In genomic region chr13:99227456-99228250, GRCm38 (mm10) we compare ENCODE assay signal across 20 mouse cellular contexts. TPM values are rescaled to one million over a fixed set of nuclear protein-coding genes. Genes with fewer than 3 reads are reported as not detected.
A peak's percentile ranks its signal among the peaks of the same experiment; 100 is the strongest.
DNase-seq lines count a peak whose midpoint lies in the region; ATAC-seq and TF ChIP-seq lines count a peak whose summit lies in the region.
"Had no signal": no experiment of that assay in that cellular context is flagged by ENCODE, and none has a peak within 500 bp of the region (broad histone marks: within the 10 kb centered on the region; RNA-seq: fewer than 3 reads in every experiment).

No protein-coding gene starts in this region.

- no peak for TF ChIP-seq POLR2A in heart, adult 2 months (IDR thresholded peaks at IDR 0.05; ENCODE audit: insufficient read depth, low read depth, low read length)

- no peak overlapping the region for H3K4me3 ChIP-seq in heart, adult 2 months
- no peak overlapping the region for H3K4me3 ChIP-seq in heart, embryonic 13.5 days
- no peak overlapping the region for H3K4me3 ChIP-seq in liver, embryonic 12.5 days
- H3K4me3 ChIP-seq in liver, postnatal 0 days (ENCODE audit: low read depth, low read length), result no peak overlapping the region
- no peak overlapping the region for H3K4me3 ChIP-seq in heart, postnatal 0 days (ENCODE audit: low read depth, low read length)
- H3K4me3 ChIP-seq: embryonic facial prominence, embryonic 13.5 days; forebrain, embryonic 13.5 days; hindbrain, embryonic 13.5 days had no signal

- H3K27me3 ChIP-seq in heart, adult 2 months (ENCODE audit: control insufficient read depth, insufficient read depth, low read length), result no peaks in the 10 kb centered on the region
- no peaks in the 10 kb centered on the region for H3K27me3 ChIP-seq in heart, embryonic 13.5 days (replicated peaks)
- H3K27me3 ChIP-seq in liver, embryonic 12.5 days (replicated peaks), result no peaks in the 10 kb centered on the region
- H3K27me3 ChIP-seq in liver, postnatal 0 days (ENCODE audit: insufficient read depth, low read length), result no peaks in the 10 kb centered on the region
- no peaks in the 10 kb centered on the region for H3K27me3 ChIP-seq in heart, postnatal 0 days (ENCODE audit: control insufficient read depth, insufficient read depth, low read length)
- H3K27me3 ChIP-seq: embryonic facial prominence, embryonic 13.5 days; forebrain, embryonic 13.5 days; hindbrain, embryonic 13.5 days; Patski had no signal

- H3K4me2 ChIP-seq in heart, embryonic 13.5 days, result no peak overlapping the region
- no peak overlapping the region for H3K4me2 ChIP-seq in liver, embryonic 12.5 days
- no peak overlapping the region for H3K4me2 ChIP-seq in liver, postnatal 0 days (ENCODE audit: low read depth, low read length)
- H3K4me2 ChIP-seq in heart, postnatal 0 days (ENCODE audit: low read depth, low read length), result no peak overlapping the region
- H3K4me2 ChIP-seq: embryonic facial prominence, embryonic 13.5 days; forebrain, embryonic 13.5 days; hindbrain, embryonic 13.5 days had no signal

- H3K4me1 ChIP-seq in heart, adult 2 months (ENCODE audit: control insufficient read depth, insufficient read depth, low read length), result peaks cover 39% of the 10 kb centered on the region
- H3K4me1 ChIP-seq in heart, embryonic 13.5 days, result peaks cover 56% of the 10 kb centered on the region
- H3K4me1 ChIP-seq in liver, embryonic 12.5 days, result peaks cover 13% of the 10 kb centered on the region
- no peaks in the 10 kb centered on the region for H3K4me1 ChIP-seq in liver, postnatal 0 days (ENCODE audit: insufficient read depth)
- H3K4me1 ChIP-seq in heart, postnatal 0 days (ENCODE audit: control insufficient read depth, insufficient read depth), result peaks cover 48% of the 10 kb centered on the region
- H3K4me1 ChIP-seq: embryonic facial prominence, embryonic 13.5 days; forebrain, embryonic 13.5 days had no signal

- H3K9me3 ChIP-seq in heart, embryonic 13.5 days, result no peaks in the 10 kb centered on the region
- H3K9me3 ChIP-seq in liver, embryonic 12.5 days (replicated peaks), result no peaks in the 10 kb centered on the region
- no peaks in the 10 kb centered on the region for H3K9me3 ChIP-seq in liver, postnatal 0 days (ENCODE audit: low read length)
- H3K9me3 ChIP-seq in heart, postnatal 0 days (replicated peaks; ENCODE audit: control insufficient read depth, low read length), result no peaks in the 10 kb centered on the region
- H3K9me3 ChIP-seq: embryonic facial prominence, embryonic 13.5 days; forebrain, embryonic 13.5 days; hindbrain, embryonic 13.5 days had no signal

- H3K27ac ChIP-seq in heart, adult 2 months, result peak overlapping the region; percentile 69
- H3K27ac ChIP-seq in heart, embryonic 13.5 days (replicated peaks), result peak overlapping the region; percentile 64
- no peak overlapping the region for H3K27ac ChIP-seq in liver, embryonic 12.5 days
- H3K27ac ChIP-seq in liver, postnatal 0 days (ENCODE audit: low read depth), result no peak overlapping the region
- peak overlapping the region; percentile 53; the same call in 1 of the 2 replicates for H3K27ac ChIP-seq in heart, postnatal 0 days (ENCODE audit: low read depth)
- H3K27ac ChIP-seq: embryonic facial prominence, embryonic 13.5 days; forebrain, embryonic 13.5 days; hindbrain, embryonic 13.5 days; hindbrain, postnatal 0 days had no signal

- H3K9ac ChIP-seq in heart, adult 2 months (ENCODE audit: low read depth, low read length), result peak overlapping the region; percentile 19; the same call in 1 of the 2 replicates
- H3K9ac ChIP-seq in heart, embryonic 13.5 days, result no peak overlapping the region
- H3K9ac ChIP-seq in liver, embryonic 12.5 days, result no peak overlapping the region
- H3K9ac ChIP-seq in liver, postnatal 0 days (replicated peaks), result no peak overlapping the region
- no peak overlapping the region for H3K9ac ChIP-seq in heart, postnatal 0 days (replicated peaks; ENCODE audit: low read depth, low read length)
- H3K9ac ChIP-seq: embryonic facial prominence, embryonic 13.5 days; forebrain, embryonic 13.5 days; forebrain, postnatal 0 days; hindbrain, embryonic 13.5 days had no signal

- H3K36me3 ChIP-seq in heart, adult 2 months (ENCODE audit: control insufficient read depth, insufficient read depth, low read length), result peaks cover 47% of the 10 kb centered on the region
- H3K36me3 ChIP-seq in heart, embryonic 13.5 days, result no peaks in the 10 kb centered on the region
- H3K36me3 ChIP-seq in liver, embryonic 12.5 days, result no peaks in the 10 kb centered on the region
- H3K36me3 ChIP-seq in liver, postnatal 0 days (replicated peaks; ENCODE audit: insufficient read depth, low read length), result no peaks in the 10 kb centered on the region
- H3K36me3 ChIP-seq in heart, postnatal 0 days (replicated peaks; ENCODE audit: control insufficient read depth, insufficient read depth, low read length), result no peaks in the 10 kb centered on the region
- H3K36me3 ChIP-seq: embryonic facial prominence, embryonic 13.5 days; hindbrain, embryonic 13.5 days had no signal

- intact Hi-C loops in heart, adult 2 months (cut with DNase I), result no loop called here
- intact Hi-C loops in heart, postnatal 14 days (cut with DNase I), result no loop called here
- intact Hi-C loops in heart, postnatal 10 days (cut with DNase I), result no loop called here

- ATAC-seq in heart, embryonic 13.5 days (ENCODE audit: extremely low read depth, insufficient number of reproducible peaks, low FRiP score, low TSS enrichment), result no peak
- ATAC-seq in liver, embryonic 12.5 days, result 0 out of 2 replicates have a peak, but pooled peaks have one; percentile 27
- no peak for ATAC-seq in liver, postnatal 0 days
- ATAC-seq in heart, postnatal 0 days (ENCODE audit: insufficient read depth, low read depth), result no peak
- ATAC-seq: activated CD4-positive, CD25-positive, alpha-beta regulatory T cell, adult 4 months; forebrain, embryonic 13.5 days; forebrain, postnatal 0 days; hindbrain, postnatal 0 days; Patski had no signal

- no peaks in the 10 kb centered on the region for H3K79me2 ChIP-seq in heart, adult 2 months (replicated peaks; ENCODE audit: control insufficient read depth, insufficient read depth, low read length)

- no peak for TF ChIP-seq CTCF in heart, adult 2 months (IDR thresholded peaks at IDR 0.05)
- no peak for TF ChIP-seq CTCF in liver, postnatal 0 days (IDR thresholded peaks at IDR 0.05; ENCODE audit: low read depth)
- TF ChIP-seq CTCF in heart, postnatal 0 days (IDR thresholded peaks at IDR 0.05; ENCODE audit: low read depth), result no peak

- no peak for TF ChIP-seq EP300 in heart, adult 2 months (IDR thresholded peaks at IDR 0.05; ENCODE audit: insufficient read depth, low read depth, low read length)
- TF ChIP-seq EP300 in liver, postnatal 0 days (IDR thresholded peaks at IDR 0.05; ENCODE audit: low read depth), result no peak
- no peak for TF ChIP-seq EP300 in heart, postnatal 0 days (IDR thresholded peaks at IDR 0.05; ENCODE audit: low read depth)

- 58% methylated on average over 16 of the region's 16 CpGs for WGBS in heart, adult 2 months
- WGBS in heart, embryonic 13.5 days, result 47% methylated on average over 16 of the region's 16 CpGs
- WGBS in liver, embryonic 12.5 days (ENCODE audit: insufficient replicate concordance), result 51% methylated on average over 16 of the region's 16 CpGs
- WGBS in liver, postnatal 0 days (ENCODE audit: insufficient replicate concordance), result 61% methylated on average over 16 of the region's 16 CpGs
- 46% methylated on average over 16 of the region's 16 CpGs for WGBS in heart, postnatal 0 days

- DNase-seq in heart, adult 2 months, result no peak
- no peak for DNase-seq in heart, postnatal 14 days
- DNase-seq in heart, postnatal 10 days, result no peak
- DNase-seq in liver, postnatal 0 days, result no peak
- no peak for DNase-seq in heart, postnatal 0 days (ENCODE audit: low spot score)
- DNase-seq: adrenal gland, postnatal 14 days; cerebellum, adult 18-20 months; cerebellum, adult 9-11 months; cerebellum, postnatal 36 days; forebrain, postnatal 0 days; kidney, adult 11 months had no signal

RNA-seq across cellular contexts. Expression of gene Zfp366, which starts 43.0 kb away (rescaled TPM):
- 10 to 100 TPM in 1 of 2 experiments, 1 to 10 TPM in 1; 9.7 to 14.4 TPM for total RNA-seq in heart, adult 2 months (2021)
- polyA plus RNA-seq in heart, adult 2 months (2012; rRNA removed), result 5.0 and 7.8 TPM in 2 replicates
- 10 to 100 TPM; 19.7 to 21.2 TPM for total RNA-seq in heart, postnatal 14 days (2021)
- 0.25 and 0.31 TPM in 2 replicates for polyA plus RNA-seq in heart, embryonic 13.5 days (2015; fragmentation: Nextera tagmentation; extraction: Ambion mirVana)
- total RNA-seq in heart, postnatal 10 days (2021), result 10 to 100 TPM; 13.4 to 16.9 TPM
- polyA plus RNA-seq in liver, embryonic 12.5 days (2016; fragmentation: Nextera tagmentation; extraction: Ambion mirVana), result 0.10 and 0.17 TPM in 2 replicates
- polyA plus RNA-seq in liver, postnatal 0 days (2015; fragmentation: Nextera tagmentation; extraction: Ambion mirVana), result 0.33 and 0.39 TPM in 2 replicates
- 4.5 and 5.6 TPM in 2 replicates for total RNA-seq in heart, postnatal 0 days (2014; rRNA removed; ENCODE audit: low replicate concordance)
- polyA plus RNA-seq in heart, postnatal 0 days (2015; fragmentation: Nextera tagmentation; extraction: Ambion mirVana), result 0.82 TPM in 2 replicates
- total RNA-seq: CH12.LX had no signal
- polyA plus RNA-seq: activated CD4-positive, CD25-positive, alpha-beta regulatory T cell, adult 4 months had no signal

Comparison
In these comparisons a context has a peak if more than half of its experiments do, and no peak if none do; other contexts are left out.
1. H3K27ac ChIP-seq: peak in heart, adult 2 months (single experiment), heart, embryonic 13.5 days (single experiment) and heart, postnatal 0 days (single experiment); none in liver, embryonic 12.5 days (single experiment) and liver, postnatal 0 days (single experiment).